Mouse (Mus musculus) mouse trophoblast stem cell (cell line): ENCODE results near the gene Fam198b.
"Not testable (repeated sequence)": the region's sequence is repeated elsewhere in the genome, so short reads cannot be mapped to it uniquely, and the experiment has no call there.

Experiments
- in situ Hi-C, 2 experiments: fragments of 300-500 bp; cut with MseI, MboI; formaldehyde crosslinking; loops; 2 replicates in 1 of 2; 3 replicates in 1 of 2; pipeline ENCODE4 v1.15.1; 2025

The Fam198b gene

GRCm38 (mm10) chr3:79918761-79919160 lies 34.4 kb downstream of the Fam198b start:
- in situ Hi-C loops: no loop called here

GRCm38 (mm10) chr3:79925950-79926697 lies 41.8 kb downstream of the Fam198b start:
- in situ Hi-C loops: no loop called here

DNA sequence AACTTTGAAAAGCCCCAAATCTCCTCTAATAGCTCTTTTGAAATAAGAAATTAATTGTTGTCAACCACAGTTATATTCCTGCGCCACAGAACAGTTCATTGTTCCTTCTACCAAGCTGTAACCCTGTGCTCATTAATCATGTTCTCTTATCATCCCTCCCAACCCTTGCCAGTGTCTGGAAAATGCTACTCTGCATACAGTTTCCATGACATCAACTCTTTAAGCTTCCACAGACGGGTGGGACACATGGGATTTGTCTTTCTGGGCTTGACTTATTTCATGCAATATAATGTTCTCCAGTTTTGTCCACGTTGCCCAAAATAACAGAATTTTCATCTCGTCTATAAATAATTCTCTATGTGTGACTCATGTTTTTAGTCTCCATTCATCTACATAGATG lies 42.7 kb downstream of the Fam198b start:
- in situ Hi-C loops: no loop called here

GRCm38 (mm10) chr3:79928409-79928808 lies 44.1 kb downstream of the Fam198b start:
- in situ Hi-C loops: no loop called here

DNA sequence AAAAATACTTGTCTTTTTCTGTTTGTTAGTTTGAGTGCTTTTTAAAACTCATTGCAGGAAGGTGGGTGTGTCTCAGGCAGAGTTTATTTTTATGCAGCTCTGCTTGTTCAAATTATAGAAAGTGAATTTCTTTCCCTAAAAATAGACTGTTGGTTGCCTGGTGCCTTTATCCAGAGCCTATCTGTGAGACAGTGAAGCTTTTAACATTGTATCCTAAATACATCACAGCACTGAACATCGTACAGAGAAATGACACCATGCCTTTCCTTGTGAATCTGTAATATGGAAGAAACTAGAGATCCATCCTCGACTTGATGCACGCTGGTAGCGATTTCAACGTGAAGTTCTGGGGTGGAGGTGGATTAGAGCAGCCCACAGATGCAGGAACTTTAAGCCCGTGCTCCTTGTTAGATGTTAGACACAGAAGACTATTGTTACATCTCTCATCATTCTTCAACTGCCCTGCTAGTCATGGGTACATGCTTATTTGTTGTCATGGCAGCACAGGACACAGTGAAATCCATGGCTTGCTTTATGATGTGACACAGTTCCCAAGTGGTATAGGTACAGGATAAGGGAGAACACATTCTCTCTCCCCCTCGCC lies 45.9 kb downstream of the Fam198b start:
- in situ Hi-C loops: no loop called here

DNA sequence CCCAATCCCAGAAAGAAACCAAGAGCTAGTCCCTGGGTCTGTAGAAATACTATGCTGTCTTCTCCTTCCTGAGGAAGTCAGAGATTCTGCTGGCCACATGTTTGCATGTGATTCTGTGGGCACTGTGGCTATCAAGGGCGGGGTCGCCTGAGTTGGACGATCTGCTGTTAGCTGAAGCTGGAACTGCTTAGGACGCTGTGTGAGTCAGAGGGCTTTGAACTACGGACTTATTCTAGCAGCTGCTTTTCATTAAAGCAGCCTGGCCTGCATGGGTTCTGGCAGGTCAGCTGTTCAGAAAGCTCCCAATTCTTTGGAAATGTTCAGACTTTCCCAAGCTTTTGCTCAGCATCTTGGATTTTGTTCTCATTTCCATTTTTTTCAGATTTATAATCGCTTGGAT lies 51.9 kb downstream of the Fam198b start:
- in situ Hi-C loops: no loop called here

DNA sequence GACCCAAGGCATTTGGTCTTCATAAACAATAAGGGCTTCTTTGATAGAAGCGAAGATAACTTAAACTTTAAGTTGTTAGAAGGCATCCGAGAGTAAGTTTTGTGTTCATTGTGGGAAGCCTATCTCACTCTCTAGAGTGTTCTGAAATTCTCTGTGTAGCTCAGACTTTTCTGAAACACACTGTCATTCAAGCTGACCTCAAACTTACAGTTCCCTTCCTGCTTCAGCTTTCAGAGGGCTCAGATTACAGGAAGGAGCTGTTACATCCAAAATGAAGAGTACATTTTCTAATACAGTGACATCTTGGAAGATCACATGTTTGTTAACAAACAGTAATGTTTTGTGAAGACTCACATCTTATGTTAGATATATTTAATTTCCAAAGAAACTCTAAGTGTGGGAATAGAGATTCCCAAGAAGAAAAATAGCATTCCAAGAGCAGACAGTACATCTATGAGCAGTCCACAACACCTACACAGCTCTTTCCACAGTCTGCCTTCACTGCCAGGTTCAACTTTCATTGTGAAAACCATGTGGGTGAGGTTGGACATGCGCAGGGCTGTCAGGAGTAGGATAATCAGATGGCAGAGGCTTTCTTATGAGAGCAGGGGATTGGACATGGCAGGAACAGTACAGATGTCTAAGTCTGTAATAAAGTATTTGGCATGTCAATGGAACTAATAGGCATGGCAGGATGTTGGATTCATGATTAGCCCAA lies 52.6 kb downstream of the Fam198b start:
- in situ Hi-C loops: no loop called here

DNA sequence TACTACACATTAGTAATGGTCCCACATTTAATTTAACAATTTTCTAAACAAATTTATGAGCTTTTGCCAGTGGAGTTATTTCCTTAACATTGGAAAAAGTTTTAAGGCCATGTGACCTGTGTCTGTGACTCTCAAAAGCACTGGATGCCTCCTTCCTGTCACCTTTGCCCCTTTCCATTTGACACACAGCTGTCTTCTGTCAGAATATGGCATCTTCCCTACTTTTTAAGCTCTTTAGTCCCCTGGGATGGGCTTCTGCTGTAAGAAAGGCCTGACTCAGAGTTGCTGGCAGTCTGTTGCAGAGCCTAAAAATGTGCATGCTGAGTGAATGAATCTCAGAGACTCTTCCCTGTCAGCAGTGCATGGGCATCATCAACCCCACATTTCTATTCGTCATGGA lies 63.4 kb downstream of the Fam198b start:
- in situ Hi-C loops: no loop called here

- in situ Hi-C loops: no loop called here
Observed at GRCm38 (mm10) chr3:79948151-79948550, 63.8 kb downstream of the Fam198b start.

DNA sequence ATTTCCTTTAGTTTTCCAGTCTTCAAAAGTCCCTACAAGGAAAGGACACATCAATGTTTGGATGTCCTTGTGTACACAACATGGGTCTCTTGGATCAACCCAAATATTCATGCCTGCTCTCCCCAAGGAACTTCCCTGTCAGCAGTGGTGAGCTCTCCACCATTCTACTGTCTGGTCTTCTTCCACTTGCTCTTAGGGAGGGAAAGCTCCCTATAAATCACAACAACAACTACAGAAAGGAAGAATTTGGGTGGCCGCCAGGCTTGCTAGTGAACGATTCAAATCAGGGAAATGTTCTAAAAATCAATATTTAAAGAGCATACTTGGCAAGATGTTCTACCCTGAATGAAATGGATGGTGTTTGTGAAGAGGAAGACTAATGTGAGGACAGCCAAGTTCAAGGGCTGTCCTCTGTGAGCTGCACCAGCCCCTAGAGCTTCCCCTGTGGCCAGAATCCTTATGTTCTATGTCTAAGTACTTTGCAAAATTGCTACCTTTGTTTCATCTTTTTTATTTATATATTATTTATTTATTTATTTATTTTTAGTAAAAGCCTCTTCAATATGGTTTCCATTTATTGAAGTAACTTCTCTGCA lies 68.9 kb downstream of the Fam198b start:
- in situ Hi-C loops: no loop called here

GRCm38 (mm10) chr3:79955262-79955661 lies 70.9 kb downstream of the Fam198b start:
- in situ Hi-C loops: no loop called here

- in situ Hi-C loops: no loop called here
Observed at GRCm38 (mm10) chr3:79956792-79957191, 72.5 kb downstream of the Fam198b start.

DNA sequence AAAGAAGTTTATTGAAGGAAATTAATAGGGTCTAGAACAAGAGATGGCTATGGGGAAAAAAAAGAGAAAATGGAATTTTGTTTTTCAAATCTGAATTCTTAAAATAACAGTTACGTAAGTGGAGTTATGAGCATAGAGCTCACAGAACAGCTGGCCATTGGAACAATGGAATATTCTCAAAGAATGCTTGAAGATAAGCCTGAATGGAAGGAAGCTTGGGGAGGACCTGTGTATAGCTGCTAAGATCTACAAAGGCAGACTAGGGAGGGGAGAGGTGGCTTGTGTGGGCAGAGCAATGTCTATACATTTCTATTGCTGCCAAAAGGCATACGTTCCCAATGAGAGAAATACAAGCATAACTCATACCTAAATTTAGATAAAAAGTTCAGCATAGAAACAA lies 73.4 kb downstream of the Fam198b start:
- in situ Hi-C loops: no loop called here

GRCm38 (mm10) chr3:79966709-79967108 lies 82.4 kb downstream of the Fam198b start:
- in situ Hi-C loops: no loop called here

GRCm38 (mm10) chr3:79967346-79967745 lies 83.0 kb downstream of the Fam198b start:
- in situ Hi-C loops: no loop called here

DNA sequence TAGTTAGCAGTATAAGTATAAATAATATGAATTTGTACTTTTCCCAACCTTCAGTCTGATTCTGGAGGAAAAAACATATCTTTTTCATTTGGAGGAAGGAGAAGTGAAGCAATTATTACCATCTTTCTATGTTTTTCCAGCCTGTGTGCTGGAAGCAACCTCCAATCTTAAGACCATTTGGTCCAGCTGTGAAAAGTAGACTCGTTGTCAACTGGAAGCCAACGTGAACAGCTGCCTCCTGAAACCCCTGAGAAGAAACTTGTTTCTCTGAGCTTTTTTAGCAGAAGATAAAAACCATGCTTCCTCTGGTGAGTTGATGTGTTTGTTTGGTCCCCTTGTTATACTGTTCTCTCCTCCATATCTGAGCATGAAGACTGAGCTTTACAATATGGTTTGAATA lies 84.1 kb downstream of the Fam198b start:
- in situ Hi-C loops: no loop called here

DNA sequence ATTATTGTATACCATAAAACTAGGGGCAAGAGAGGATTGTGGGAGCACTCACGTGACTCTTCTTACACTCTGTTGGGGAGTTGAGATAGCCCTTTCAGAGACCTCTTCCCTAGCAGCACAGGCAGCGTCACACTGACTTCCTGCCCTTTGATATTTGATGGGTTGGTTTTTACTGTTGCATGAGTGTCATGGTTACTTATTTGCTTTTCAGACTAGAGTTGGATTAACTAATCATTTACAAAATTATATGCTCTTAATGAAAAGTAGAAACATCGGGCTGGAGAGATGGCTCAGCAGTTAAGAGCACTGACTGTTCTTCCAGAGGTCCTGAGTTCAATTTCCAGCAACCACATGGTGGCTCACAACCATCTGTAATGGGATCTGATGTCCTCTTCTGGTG lies 85.2 kb downstream of the Fam198b start:
- in situ Hi-C loops: not testable (repeated sequence)

- in situ Hi-C loops: no loop called here
Observed at GRCm38 (mm10) chr3:79970070-79970469, 85.7 kb downstream of the Fam198b start.

DNA sequence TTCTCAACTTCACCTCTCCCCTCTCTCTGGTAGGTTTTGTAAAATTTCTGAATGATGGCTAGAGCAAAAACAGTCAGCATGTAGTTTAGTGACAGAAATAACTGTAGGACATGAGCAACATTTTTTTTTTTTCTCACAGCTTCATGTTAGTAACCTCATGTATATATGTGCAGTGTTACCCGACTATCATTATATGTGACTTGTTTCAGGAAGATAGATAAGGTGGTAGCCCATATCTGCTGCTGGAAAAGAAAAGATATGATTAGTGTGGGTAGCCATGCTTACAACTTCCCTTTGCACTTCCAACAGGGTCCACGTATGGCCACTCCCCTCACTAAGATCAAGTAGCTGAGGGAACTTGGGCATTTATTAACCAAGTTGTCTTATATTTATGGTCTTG lies 86.2 kb downstream of the Fam198b start:
- in situ Hi-C loops: no loop called here

GRCm38 (mm10) chr3:79971542-79971941 lies 87.2 kb downstream of the Fam198b start:
- in situ Hi-C loops: no loop called here

DNA sequence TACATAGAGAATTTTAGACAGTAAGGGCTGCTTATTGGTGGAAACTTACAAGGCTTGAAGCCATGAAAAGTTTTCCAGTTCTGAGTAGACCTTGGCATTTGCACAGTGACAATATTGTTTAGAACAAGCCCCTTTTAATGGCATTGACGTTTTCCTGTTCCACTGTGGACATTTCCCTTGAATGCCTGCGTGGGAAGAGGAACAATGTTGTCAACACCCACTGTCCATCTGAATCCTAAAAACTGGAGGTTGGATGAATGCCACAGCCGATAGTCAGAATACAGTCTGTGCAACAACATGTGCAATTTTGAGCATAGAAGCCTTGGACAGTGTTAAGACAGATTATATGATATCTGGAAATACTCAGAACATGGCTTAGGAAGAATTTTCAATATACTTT lies 92.5 kb downstream of the Fam198b start:
- in situ Hi-C loops: no loop called here

GRCm38 (mm10) chr3:79977656-79978450 lies 93.5 kb downstream of the Fam198b start:
- in situ Hi-C loops: no loop called here
